Mouse (Mus musculus) embryonic fibroblast, embryonic 13.5 days (primary cell): Measurements from ENCODE around the gene Pcdh19.

Experiments used
- CTCF ChIP-seq: IDR thresholded peaks from 2 replicates; pipeline ENCODE4 v1.5.1; 2011; ENCODE audit warnings: mild to moderate bottlenecking, control low read depth, low read length, moderate library complexity, borderline replicate concordance; ENCODE audit not compliant: insufficient read depth
- POLR2A ChIP-seq: IDR thresholded peaks from 2 replicates; pipeline ENCODE4 v1.6.1; 2011; ENCODE audit warnings: low read depth, mild to moderate bottlenecking, control low read depth, low read length, moderate library complexity

- TF ChIP-seq POLR2A (no peak), CTCF (no peak)
Observed at GRCm38 (mm10) chrX:133686533-133687311, 2.1 kb downstream of the Pcdh19 start.
